Mouse (Mus musculus) embryonic facial prominence, embryonic 11.5 days (tissue): ENCODE results near the gene Tax1bp3. TPM values are rescaled to one million over a fixed set of nuclear protein-coding genes. Genes with fewer than 3 reads are reported as not detected.

ENCODE experiments used
- ATAC-seq: fragments of 200-750 bp; cut with Nextera tagmentation; replicated peaks from 2 replicates; pipeline ENCODE4 v1.8.0; 2017; ENCODE audit warnings: low read depth; ENCODE audit not compliant: insufficient number of reproducible peaks, low FRiP score, low TSS enrichment
- DNase-seq: peaks from one replicate; pipeline ENCODE4 v3.0.0-alpha.2; 2015; ENCODE audit warnings: low spot score
- H3K27ac ChIP-seq: fragments of 300-500 bp; sonication (generic); replicated peaks from 2 replicates; pipeline ENCODE4 v1.5.1; 2014; ENCODE audit warnings: mild to moderate bottlenecking, low read depth, low read length, control low read depth
- H3K27me3 ChIP-seq: fragments of 300-500 bp; sonication (generic); 2 replicates; pipeline ENCODE4 v1.6.1; 2014; ENCODE audit warnings: mild to moderate bottlenecking, low read length, moderate library complexity, mixed read lengths; ENCODE audit not compliant: control insufficient read depth, insufficient read depth
- H3K36me3 ChIP-seq: fragments of 300-500 bp; sonication (generic); replicated peaks from 2 replicates; pipeline ENCODE4 v1.6.1; 2014; ENCODE audit warnings: low read depth, mild to moderate bottlenecking, low read length, moderate library complexity, mixed read lengths; ENCODE audit not compliant: control insufficient read depth, insufficient read depth
- H3K4me1 ChIP-seq: fragments of 300-500 bp; sonication (generic); 2 replicates; pipeline ENCODE4 v1.6.1; 2014; ENCODE audit warnings: low read length, mixed read lengths; ENCODE audit not compliant: control insufficient read depth, insufficient read depth
- H3K4me2 ChIP-seq: fragments of 300-500 bp; sonication (generic); 2 replicates; pipeline ENCODE4 v1.6.1; 2014; ENCODE audit warnings: low read depth, mild to moderate bottlenecking, control low read depth, low read length, moderate library complexity
- H3K4me3 ChIP-seq: fragments of 300-500 bp; sonication (generic); 2 replicates; pipeline ENCODE4 v1.5.1; 2014; ENCODE audit warnings: low read depth, low read length, control low read depth
- H3K9ac ChIP-seq: fragments of 300-500 bp; sonication (generic); replicated peaks from 2 replicates; pipeline ENCODE4 v1.6.1; 2014; ENCODE audit warnings: mild to moderate bottlenecking, control low read depth, low read length
- H3K9me3 ChIP-seq: fragments of 300-500 bp; sonication (generic); replicated peaks from 2 replicates; pipeline ENCODE4 v1.6.1; 2016; ENCODE audit warnings: mild to moderate bottlenecking, low read length, inconsistent platforms, mixed read lengths; ENCODE audit not compliant: control insufficient read depth
- WGBS: fragments of 180-500 bp; shearing (Covaris S2); extraction: QIAGEN DNeasy Blood & Tissue Kit; methylation state at CpG from one replicate; pipeline ENCODE4 v1.1.7; 2014; 5-methylcytosine and 5-hydroxymethylcytosine counted together
- polyA plus RNA-seq: library from polyadenylated mRNA; unstranded; fragments of >200 nt; fragmentation: Nextera tagmentation; extraction: Ambion mirVana; gene quantifications from 2 replicates; pipeline ENCODE4 v1.2.1, GENCODE M21; 2014

Gene Tax1bp3
- polyA plus RNA-seq, 1 experiment from 2014 or later, result 218 TPM

- 87% methylated on average over 4 of the region's 4 CpGs for WGBS
- no peak for ATAC-seq
Measured at GRCm38 (mm10) chr11:73161616-73162015, 15.3 kb upstream of the Tax1bp3 start.

GRCm38 (mm10) chr11:73162284-73162683, 14.6 kb upstream of the Tax1bp3 start:
- Histone ChIP-seq H3K27me3 (peaks cover 14% of the 10 kb centered on the region), H3K4me1 (no peaks in the 10 kb centered on the region), H3K4me3 (no peak overlapping the region), H3K9ac (no peak overlapping the region), H3K9me3 (no peaks in the 10 kb centered on the region), H3K27ac (no peak overlapping the region), H3K36me3 (no peaks in the 10 kb centered on the region), H3K4me2 (no peak overlapping the region)
- DNase-seq (no peak), ATAC-seq (no peak)
- WGBS, result 76% methylated on average over 5 of the region's 5 CpGs

More at GRCm38 (mm10) chr11:73161616-73162015, 15.3 kb upstream of the Tax1bp3 start:
- Histone ChIP-seq H3K9me3 (no peaks in the 10 kb centered on the region), H3K4me3 (no peak overlapping the region), H3K27me3 (peaks cover 14% of the 10 kb centered on the region), H3K4me2 (no peak overlapping the region), H3K9ac (no peak overlapping the region), H3K4me1 (no peaks in the 10 kb centered on the region), H3K36me3 (no peaks in the 10 kb centered on the region), H3K27ac (no peak overlapping the region)
- no peak for DNase-seq

- Histone ChIP-seq H3K27ac (no peak overlapping the region), H3K27me3 (no peaks in the 10 kb centered on the region), H3K4me3 (no peak overlapping the region), H3K4me2 (no peak overlapping the region), H3K9ac (no peak overlapping the region), H3K4me1 (no peaks in the 10 kb centered on the region), H3K9me3 (no peaks in the 10 kb centered on the region), H3K36me3 (no peaks in the 10 kb centered on the region)
- 84% methylated on average over 8 of the region's 8 CpGs for WGBS
- ATAC-seq, result no peak
- DNase-seq, result no peak
Measured at GRCm38 (mm10) chr11:73168071-73168470, 8.8 kb upstream of the Tax1bp3 start.

- H3K4me3 ChIP-seq, result no peak overlapping the region
- H3K4me1 ChIP-seq, result no peaks in the 10 kb centered on the region
- ATAC-seq, result no peak
- 87% methylated on average over 6 of the region's 6 CpGs for WGBS
- H3K36me3 ChIP-seq, result no peaks in the 10 kb centered on the region
- no peak overlapping the region for H3K27ac ChIP-seq
- no peaks in the 10 kb centered on the region for H3K27me3 ChIP-seq
- H3K4me2 ChIP-seq, result no peak overlapping the region
- no peak overlapping the region for H3K9ac ChIP-seq
- DNase-seq, result no peak
- H3K9me3 ChIP-seq, result no peaks in the 10 kb centered on the region
Measured at GRCm38 (mm10) chr11:73168576-73168975, 8.3 kb upstream of the Tax1bp3 start.

GRCm38 (mm10) chr11:73169231-73169630, 7.7 kb upstream of the Tax1bp3 start:
- ATAC-seq (peak; percentile 45; the same call in 1 of the 2 replicates), DNase-seq (peak; percentile 71)
- no peak overlapping the region for H3K4me2 ChIP-seq
- no peaks in the 10 kb centered on the region for H3K27me3 ChIP-seq
- H3K36me3 ChIP-seq, result no peaks in the 10 kb centered on the region
- no peak overlapping the region for H3K4me3 ChIP-seq
- H3K9ac ChIP-seq, result no peak overlapping the region
- no peaks in the 10 kb centered on the region for H3K9me3 ChIP-seq
- H3K4me1 ChIP-seq, result no peaks in the 10 kb centered on the region
- 50% methylated on average over 4 of the region's 4 CpGs for WGBS
- no peak overlapping the region for H3K27ac ChIP-seq

- H3K4me3 ChIP-seq, result no peak overlapping the region
- no peaks in the 10 kb centered on the region for H3K27me3 ChIP-seq
- DNase-seq (no peak), ATAC-seq (no peak)
- H3K9me3 ChIP-seq, result no peaks in the 10 kb centered on the region
- H3K4me2 ChIP-seq, result no peak overlapping the region
- no peak overlapping the region for H3K27ac ChIP-seq
- no peaks in the 10 kb centered on the region for H3K4me1 ChIP-seq
- 68% methylated on average over 5 of the region's 5 CpGs for WGBS
- no peak overlapping the region for H3K9ac ChIP-seq
- H3K36me3 ChIP-seq, result no peaks in the 10 kb centered on the region; the same call in 1 of the 2 replicates
Measured at GRCm38 (mm10) chr11:73172186-73172585, 4.7 kb upstream of the Tax1bp3 start.

GRCm38 (mm10) chr11:73175612-73176011, 1.3 kb upstream of the Tax1bp3 start:
- Histone ChIP-seq H3K4me3 (peak overlapping the region; percentile 85), H3K36me3 (no peaks in the 10 kb centered on the region; the same call in 1 of the 2 replicates), H3K27ac (no peak overlapping the region), H3K4me1 (no peaks in the 10 kb centered on the region), H3K27me3 (no peaks in the 10 kb centered on the region), H3K9me3 (no peaks in the 10 kb centered on the region), H3K4me2 (peak overlapping the region; percentile 47), H3K9ac (0 out of 2 replicates have a peak overlapping the region, but pooled peaks have one; percentile 87)
- no peak for ATAC-seq
- 39% methylated on average over 8 of the region's 8 CpGs for WGBS
- no peak for DNase-seq

- Histone ChIP-seq H3K36me3 (no peaks in the 10 kb centered on the region; the same call in 1 of the 2 replicates), H3K4me1 (no peaks in the 10 kb centered on the region), H3K9ac (peak overlapping the region; percentile 87), H3K27me3 (no peaks in the 10 kb centered on the region), H3K27ac (peak overlapping the region; percentile 65; the same call in 1 of the 2 replicates), H3K9me3 (no peaks in the 10 kb centered on the region), H3K4me3 (peak overlapping the region; percentile 85), H3K4me2 (peak overlapping the region; percentile 47)
- no peak for ATAC-seq
- under 1% methylated on average over 15 of the region's 15 CpGs for WGBS
- no peak for DNase-seq
Measured at GRCm38 (mm10) chr11:73176186-73176585, 697 bp upstream of the Tax1bp3 start.
